Mouse (Mus musculus): Measurements from ENCODE around the gene Helz.

DNA sequence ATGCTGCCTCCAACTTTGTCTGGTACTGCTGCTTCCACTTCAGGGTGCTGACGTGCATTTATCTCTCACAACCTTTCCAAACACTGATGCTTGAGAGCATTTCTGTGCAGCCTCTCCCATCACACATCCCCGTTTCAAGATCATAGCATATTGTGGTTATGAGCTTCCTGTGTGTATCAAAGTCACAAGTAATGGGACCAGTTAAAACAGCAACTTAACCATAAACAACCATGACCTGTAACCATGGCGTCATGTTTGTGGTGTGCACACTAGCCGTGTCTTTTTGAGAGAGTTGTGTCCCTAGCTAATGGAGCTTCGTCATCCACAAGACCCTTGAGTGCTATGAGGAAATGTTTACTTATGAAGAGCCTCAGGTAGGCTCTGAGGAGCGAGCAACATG lies 120.5 kb downstream of the Helz start:
- TF ChIP-seq CTCF (IDR thresholded peaks at IDR 0.05; ENCODE audit: low read depth, low read length) = no peak
- TF ChIP-seq EP300 (IDR thresholded peaks at IDR 0.05; ENCODE audit: insufficient read depth, low read depth, low read length) = no peak
- TF ChIP-seq POLR2A (IDR thresholded peaks at IDR 0.05; ENCODE audit: insufficient read depth, low read length) = no peak

Data from ES-Bruce4 (cell line).